Mouse (Mus musculus): ENCODE measurements at regions not wholly inside any gene's neighbourhood (a gene's known extent, or its start where the extent isn't known, plus 50 kb on each side); places are given as distances from the start of the nearest gene placed in this dataset.

DNA sequence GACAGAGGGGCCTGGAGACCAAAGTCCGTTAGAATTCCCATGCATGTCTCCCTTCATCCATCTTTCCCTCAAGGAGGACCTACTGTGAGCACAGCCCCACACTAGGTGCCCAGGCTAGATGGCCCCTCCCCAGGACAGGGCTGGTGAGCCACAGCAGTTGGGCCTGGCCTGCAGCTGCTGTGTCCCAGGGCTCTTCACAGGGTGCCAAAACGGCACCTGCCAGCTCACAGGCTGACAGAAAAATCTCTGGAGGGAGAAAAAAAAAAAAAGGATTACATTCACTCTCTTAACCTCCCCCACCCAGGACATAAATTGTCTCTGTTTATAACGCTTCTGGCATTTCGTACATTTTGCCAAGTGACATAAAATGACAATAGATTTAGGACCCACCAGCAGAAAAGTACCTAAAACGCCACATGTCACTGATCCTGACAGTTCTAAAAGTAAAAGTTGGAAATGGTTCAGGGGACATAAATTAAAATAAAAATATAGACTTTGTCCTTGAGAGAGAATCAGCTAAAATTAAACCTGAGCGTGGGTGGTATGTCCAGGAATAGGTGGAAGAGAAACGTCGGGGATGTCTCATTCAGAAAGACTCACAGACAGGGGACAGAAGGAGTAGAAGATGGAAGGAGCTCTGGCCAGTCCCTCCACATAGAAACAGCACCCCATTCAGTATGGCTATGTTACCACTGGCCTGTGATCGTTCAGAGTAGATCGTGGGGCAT is 212.5 kb downstream of the Cryba4 start:
- TF ChIP-seq GATA1 (IDR thresholded peaks at IDR 0.05; ENCODE audit: low read length) = no peak
- no peak for TF ChIP-seq TAL1 (IDR thresholded peaks at IDR 0.05; ENCODE audit: low read length)

Measured in erythroblast, embryonic 14.5 days (primary cell).